Mouse (Mus musculus) heart, postnatal 0 days (tissue): ENCODE measurements at regions not wholly inside any gene's neighbourhood (a gene's known extent, or its start where the extent isn't known, plus 50 kb on each side); places are given as distances from the start of the nearest gene placed in this dataset.

Source experiments
- ATAC-seq: fragments of 200-750 bp; cut with Nextera tagmentation; 2 replicates; pipeline ENCODE4 v1.8.0; 2017; ENCODE audit warnings: low read depth, moderate number of reproducible peaks, moderate library complexity; ENCODE audit not compliant: insufficient read depth
- DNase-seq: peaks from one replicate; pipeline ENCODE4 v3.0.0-alpha.2; 2016; ENCODE audit warnings: low spot score
- H3K27ac ChIP-seq: fragments of 300-500 bp; sonication (generic); 2 replicates; pipeline ENCODE4 v1.5.1; 2014; ENCODE audit warnings: low read depth, mild to moderate bottlenecking
- H3K27me3 ChIP-seq: fragments of 300-500 bp; sonication (generic); 2 replicates; pipeline ENCODE4 v1.6.1; 2014; ENCODE audit warnings: low read length, mixed read lengths; ENCODE audit not compliant: control insufficient read depth, insufficient read depth
- H3K36me3 ChIP-seq: fragments of 300-500 bp; sonication (generic); replicated peaks from 2 replicates; pipeline ENCODE4 v1.6.1; 2014; ENCODE audit warnings: low read length, mixed read lengths; ENCODE audit not compliant: control insufficient read depth, insufficient read depth
- H3K4me1 ChIP-seq: fragments of 300-500 bp; sonication (generic); 2 replicates; pipeline ENCODE4 v1.6.1; 2014; ENCODE audit warnings: antibody characterized with exemption; ENCODE audit not compliant: control insufficient read depth, insufficient read depth
- H3K4me2 ChIP-seq: fragments of 300-500 bp; sonication (generic); 2 replicates; pipeline ENCODE4 v1.6.1; 2014; ENCODE audit warnings: low read depth, mild to moderate bottlenecking, low read length, moderate library complexity
- H3K4me3 ChIP-seq: fragments of 300-500 bp; sonication (generic); 2 replicates; pipeline ENCODE4 v1.5.1; 2014; ENCODE audit warnings: low read depth, low read length
- H3K9ac ChIP-seq: fragments of 300-500 bp; sonication (generic); replicated peaks from 2 replicates; pipeline ENCODE4 v1.6.1; 2014; ENCODE audit warnings: low read depth, low read length, mixed read lengths
- H3K9me3 ChIP-seq: fragments of 300-500 bp; sonication (generic); replicated peaks from 2 replicates; pipeline ENCODE4 v1.6.1; 2016; ENCODE audit warnings: low read length; ENCODE audit not compliant: control insufficient read depth
- CTCF ChIP-seq: IDR thresholded peaks from 2 replicates; pipeline ENCODE4 v1.5.1; 2016; ENCODE audit warnings: antibody characterized with exemption, control low read depth, low read depth
- EP300 ChIP-seq: IDR thresholded peaks from 2 replicates; pipeline ENCODE4 v1.6.1; 2016; ENCODE audit warnings: antibody characterized with exemption, low read depth
- WGBS: fragments of 180-500 bp; shearing (Covaris S2); extraction: QIAGEN DNeasy Blood & Tissue Kit; methylation state at CpG from one replicate; pipeline ENCODE4 v1.1.7; 2014; 5-methylcytosine and 5-hydroxymethylcytosine counted together

DNA sequence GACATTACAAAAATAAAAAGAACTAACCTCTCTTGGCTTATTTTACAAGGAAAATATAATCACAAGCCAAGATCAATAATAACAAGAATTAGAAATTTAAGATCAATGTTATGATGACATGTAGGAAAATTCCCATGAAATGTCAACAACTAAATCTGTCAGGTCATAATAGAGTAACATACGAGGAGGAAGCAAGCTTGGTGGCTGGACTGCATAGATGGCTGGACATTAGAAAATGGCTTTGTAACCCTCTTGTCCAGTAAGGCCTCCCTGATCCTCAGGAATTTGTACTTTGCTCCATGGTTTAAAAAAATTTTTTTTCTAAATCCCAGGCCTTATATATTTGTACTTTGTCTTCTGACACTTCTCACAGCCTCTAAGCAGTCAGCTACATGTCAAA, 132.7 kb upstream of the Aoah start:
- no peak for TF ChIP-seq EP300
- no peak for TF ChIP-seq CTCF
- Histone ChIP-seq H3K4me1 (no peaks in the 10 kb centered on the region), H3K27me3 (no peaks in the 10 kb centered on the region), H3K9me3 (no peaks in the 10 kb centered on the region), H3K4me3 (no peak overlapping the region), H3K9ac (no peak overlapping the region), H3K27ac (no peak overlapping the region), H3K4me2 (no peak overlapping the region), H3K36me3 (no peaks in the 10 kb centered on the region)
- ATAC-seq (no peak), DNase-seq (no peak)
- 59% methylated on average over 1 of the region's 1 CpGs for WGBS

DNA sequence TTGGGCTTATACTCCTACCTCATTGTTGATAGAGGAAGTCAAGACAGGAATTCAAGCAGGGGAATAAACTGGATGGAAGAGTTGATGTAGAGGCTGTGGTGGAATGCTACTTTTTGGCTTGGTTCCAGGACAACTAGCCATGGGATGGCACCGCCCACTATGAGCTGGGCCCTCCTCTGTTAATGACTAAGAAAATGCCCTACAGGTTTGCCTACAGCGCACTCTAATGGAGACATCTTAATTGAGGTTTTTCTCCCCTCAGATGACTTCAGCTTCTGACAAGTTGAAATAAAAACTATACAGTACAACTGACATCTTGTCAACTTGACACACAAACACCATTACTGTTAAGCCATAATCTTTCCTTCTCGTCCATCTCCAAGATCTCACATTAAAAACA, 115.2 kb upstream of the Aoah start:
- H3K9me3 ChIP-seq, result no peaks in the 10 kb centered on the region
- ATAC-seq (no peak), DNase-seq (no peak)
- H3K27me3 ChIP-seq, result no peaks in the 10 kb centered on the region
- H3K27ac ChIP-seq, result no peak overlapping the region
- no peak overlapping the region for H3K9ac ChIP-seq
- 65% methylated on average over 3 of the region's 3 CpGs for WGBS
- no peak overlapping the region for H3K4me3 ChIP-seq
- no peaks in the 10 kb centered on the region for H3K36me3 ChIP-seq
- no peaks in the 10 kb centered on the region for H3K4me1 ChIP-seq
- peak; percentile 20 for TF ChIP-seq CTCF
- TF ChIP-seq EP300, result no peak
- no peak overlapping the region for H3K4me2 ChIP-seq

DNA sequence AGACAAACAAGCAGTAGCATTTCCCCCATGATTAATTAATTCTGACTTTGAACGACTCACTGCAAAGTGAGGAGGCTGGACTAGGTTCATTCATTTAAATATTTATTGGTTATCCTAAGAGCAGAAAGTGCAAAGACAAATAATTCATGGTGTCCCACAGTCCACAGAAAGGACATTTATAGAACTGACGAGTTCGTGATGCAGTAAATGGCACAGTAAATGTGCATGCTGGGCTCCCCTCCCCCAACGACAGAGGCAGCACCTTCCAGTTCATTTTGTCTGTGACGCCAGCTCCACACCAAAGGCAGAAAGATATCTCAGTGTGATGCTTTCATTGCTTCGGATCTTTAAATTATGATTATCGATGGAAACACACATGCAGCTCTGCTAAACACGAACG, 107.0 kb upstream of the Aoah start:
- ATAC-seq (no peak), DNase-seq (no peak)
- Histone ChIP-seq H3K36me3 (no peaks in the 10 kb centered on the region), H3K27ac (no peak overlapping the region), H3K4me2 (no peak overlapping the region), H3K27me3 (no peaks in the 10 kb centered on the region), H3K4me1 (no peaks in the 10 kb centered on the region), H3K9ac (no peak overlapping the region), H3K9me3 (no peaks in the 10 kb centered on the region), H3K4me3 (no peak overlapping the region)
- TF ChIP-seq EP300 (no peak), CTCF (no peak)
- 80% methylated on average over 9 of the region's 9 CpGs for WGBS

DNA sequence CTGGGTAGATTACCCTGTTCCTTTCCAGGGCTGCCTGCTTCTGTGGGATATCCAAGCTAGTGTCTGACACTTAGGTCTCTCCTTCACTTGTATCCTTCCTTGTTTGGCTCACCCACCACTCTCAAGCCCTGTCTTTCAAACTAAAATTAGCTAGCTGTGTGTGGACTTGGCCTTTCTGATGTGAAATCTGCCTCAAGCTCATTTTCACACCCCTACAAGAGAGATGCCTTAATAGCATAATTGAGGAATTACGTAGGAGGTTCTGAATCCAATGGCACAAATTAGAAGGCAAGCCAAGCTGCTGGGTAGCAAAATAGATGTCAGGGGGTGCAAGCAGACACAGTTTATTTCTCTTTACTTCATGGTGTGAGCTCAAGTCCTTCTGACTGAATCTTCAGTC, 106.5 kb upstream of the Aoah start:
- H3K4me2 ChIP-seq, result no peak overlapping the region
- H3K4me1 ChIP-seq, result no peaks in the 10 kb centered on the region
- ATAC-seq (no peak), DNase-seq (no peak)
- H3K9ac ChIP-seq, result no peak overlapping the region
- TF ChIP-seq CTCF (no peak), EP300 (no peak)
- H3K27ac ChIP-seq, result no peak overlapping the region
- H3K9me3 ChIP-seq, result no peaks in the 10 kb centered on the region
- 74% methylated on average over 1 of the region's 1 CpGs for WGBS
- no peaks in the 10 kb centered on the region for H3K27me3 ChIP-seq
- H3K36me3 ChIP-seq, result no peaks in the 10 kb centered on the region
- no peak overlapping the region for H3K4me3 ChIP-seq

DNA sequence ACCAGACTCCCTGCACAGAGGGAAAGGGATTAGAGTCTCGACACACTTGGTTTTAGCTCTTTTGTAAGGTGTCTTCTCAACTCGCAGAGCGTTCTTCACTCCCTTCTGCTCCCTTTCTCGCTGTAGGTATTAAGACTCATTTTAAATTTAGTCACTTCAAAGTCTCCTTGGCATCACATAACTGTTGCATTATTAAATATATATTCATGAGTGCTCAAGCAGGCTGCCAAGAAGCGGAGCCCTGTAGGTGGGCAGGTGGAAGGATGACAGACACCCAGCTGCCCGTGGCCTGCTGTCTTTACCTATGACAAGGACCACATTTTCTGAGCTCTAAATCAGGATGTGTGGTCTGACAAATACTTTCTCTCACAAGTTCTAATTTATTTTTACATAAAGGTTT, 82.4 kb upstream of the Aoah start:
- Histone ChIP-seq H3K9ac (no peak overlapping the region), H3K9me3 (no peaks in the 10 kb centered on the region), H3K4me2 (no peak overlapping the region), H3K27ac (no peak overlapping the region), H3K27me3 (no peaks in the 10 kb centered on the region), H3K36me3 (no peaks in the 10 kb centered on the region), H3K4me3 (no peak overlapping the region), H3K4me1 (no peaks in the 10 kb centered on the region)
- ATAC-seq (no peak), DNase-seq (no peak)
- no peak for TF ChIP-seq EP300
- no peak for TF ChIP-seq CTCF
- WGBS, result 79% methylated on average over 6 of the region's 6 CpGs

DNA sequence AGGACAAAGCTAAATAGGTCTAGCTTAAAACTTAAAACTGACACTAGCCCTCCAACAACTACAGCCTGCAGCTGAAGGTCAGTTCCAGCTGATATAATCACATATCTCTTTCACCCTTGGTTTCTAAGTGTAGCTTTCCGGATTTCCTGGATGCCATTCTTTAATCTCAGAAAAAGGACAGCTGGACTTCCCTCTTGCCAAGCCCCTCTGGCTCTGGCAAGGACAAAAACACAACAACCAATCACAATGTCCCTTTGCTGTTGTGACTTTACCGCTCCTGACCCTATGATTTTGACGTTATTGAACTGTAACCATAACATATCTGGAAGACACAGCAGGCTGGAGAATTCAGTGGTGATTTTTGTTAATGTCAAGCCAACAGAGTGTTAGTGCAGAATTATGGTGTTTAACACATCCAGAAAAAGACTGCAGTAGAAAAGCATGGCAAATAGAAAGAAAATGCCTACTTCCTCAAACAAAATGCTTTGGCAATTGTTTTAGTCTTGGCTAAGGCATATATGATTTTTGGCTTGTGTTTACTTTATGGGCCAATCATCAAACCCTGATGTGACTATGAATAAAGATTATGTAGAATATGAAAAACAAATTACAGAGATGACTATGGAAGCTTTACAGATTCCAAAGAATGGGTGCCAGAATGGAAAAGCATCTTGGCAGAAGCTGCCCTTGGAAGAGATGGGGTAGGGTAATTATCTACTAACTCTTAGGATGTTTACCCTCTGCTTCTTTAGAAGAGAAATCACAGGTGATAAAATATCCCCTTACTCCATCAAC, 70.4 kb upstream of the Aoah start:
- TF ChIP-seq EP300, result no peak
- TF ChIP-seq CTCF, result no peak
- Histone ChIP-seq H3K36me3 (no peaks in the 10 kb centered on the region), H3K27ac (no peak overlapping the region), H3K27me3 (no peaks in the 10 kb centered on the region), H3K9ac (no peak overlapping the region), H3K9me3 (no peaks in the 10 kb centered on the region), H3K4me3 (no peak overlapping the region), H3K4me2 (no peak overlapping the region), H3K4me1 (no peaks in the 10 kb centered on the region)
- ATAC-seq (no peak), DNase-seq (no peak)
- WGBS, result 54% methylated on average over 3 of the region's 3 CpGs
